Mouse (Mus musculus): Measurements from ENCODE around the gene Sult1c2. TPM values are rescaled to one million over a fixed set of nuclear protein-coding genes. Genes with fewer than 3 reads are reported as not detected.
"Not testable (repeated sequence)": the region's sequence is repeated elsewhere in the genome, so short reads cannot be mapped to it uniquely, and the experiment has no call there.

Gene Sult1c2
- not detected for total RNA-seq (2021)
- long read RNA-seq, experiment 1 = 0 reads
- long read RNA-seq, experiment 2 = 0 reads

GRCm38 (mm10) chr17:53846206-53846605 lies at the start of gene Sult1c2:
Sult1c2 (minus strand) TSS chr17:53846339.
- DNase-seq = no peak

- DNase-seq = not testable (repeated sequence)
Measured at GRCm38 (mm10) chr17:53879006-53879675, 33.0 kb upstream of the Sult1c2 start.

- DNase-seq = no peak
Measured at GRCm38 (mm10) chr17:53874433-53874832, 28.3 kb upstream of the Sult1c2 start.

- DNase-seq = no peak
Measured at GRCm38 (mm10) chr17:53872192-53872591, 26.1 kb upstream of the Sult1c2 start.

- DNase-seq = no peak
Measured at GRCm38 (mm10) chr17:53869931-53870330, 23.8 kb upstream of the Sult1c2 start.

GRCm38 (mm10) chr17:53865260-53865955 lies 19.3 kb upstream of the Sult1c2 start:
- DNase-seq = no peak

- no peak for DNase-seq
Measured at GRCm38 (mm10) chr17:53860548-53860947, 14.4 kb upstream of the Sult1c2 start.

- no peak for DNase-seq
Measured at GRCm38 (mm10) chr17:53854992-53855391, 8.9 kb upstream of the Sult1c2 start.

- peak in 1 of 2 experiments; percentile 6 for DNase-seq
Measured at GRCm38 (mm10) chr17:53845796-53846195, 343 bp downstream of the Sult1c2 start.

GRCm38 (mm10) chr17:53833366-53833765 lies 12.8 kb downstream of the Sult1c2 start:
- DNase-seq = peak; percentile 4 to 25

GRCm38 (mm10) chr17:53803974-53804373 lies 42.2 kb downstream of the Sult1c2 start:
- not testable (repeated sequence) for DNase-seq

- no peak for DNase-seq
Measured at GRCm38 (mm10) chr17:53783381-53783780, 62.8 kb downstream of the Sult1c2 start.

Other genes with a start within 250 kb of the Sult1c2 start
- gene Sgo1, start 157.0 kb downstream of the Sult1c2 start, total RNA-seq (2021) = under 1 TPM; 0.30 to 0.31 TPM
- under 1 TPM in 1 of 2 experiments, not detected in 1; 0.36 TPM for gene Sult1c1, start 144.3 kb upstream of the Sult1c2 start, total RNA-seq (2021)